Mouse (Mus musculus) liver, postnatal 0 days (tissue): ENCODE data around the gene Rec8. TPM values are rescaled to one million over a fixed set of nuclear protein-coding genes. Genes with fewer than 3 reads are reported as not detected.
A peak's percentile ranks its signal among the peaks of the same experiment; 100 is the strongest.

Source experiments
- ATAC-seq: fragments of 200-750 bp; cut with Nextera tagmentation; 2 replicates; pipeline ENCODE4 v1.8.0; 2017; ENCODE audit warnings: mild to moderate bottlenecking, moderate library complexity
- DNase-seq: peaks from one replicate; pipeline ENCODE4 v3.0.0-alpha.2; 2016
- H3K27ac ChIP-seq: fragments of 300-500 bp; sonication (generic); 2 replicates; pipeline ENCODE4 v1.5.1; 2014; ENCODE audit warnings: antibody characterized with exemption, moderate library complexity, mild to moderate bottlenecking, low read depth
- H3K27me3 ChIP-seq: fragments of 300-500 bp; sonication (generic); 2 replicates; pipeline ENCODE4 v1.6.1; 2014; ENCODE audit warnings: low read length, control low read depth, mixed read lengths; ENCODE audit not compliant: insufficient read depth
- H3K36me3 ChIP-seq: fragments of 300-500 bp; sonication (generic); replicated peaks from 2 replicates; pipeline ENCODE4 v1.6.1; 2014; ENCODE audit warnings: mild to moderate bottlenecking, control low read depth, low read length, moderate library complexity, mixed read lengths; ENCODE audit not compliant: insufficient read depth
- H3K4me1 ChIP-seq: fragments of 300-500 bp; sonication (generic); 2 replicates; pipeline ENCODE4 v1.6.1; 2014; ENCODE audit warnings: antibody characterized with exemption, mild to moderate bottlenecking, control low read depth; ENCODE audit not compliant: insufficient read depth
- H3K4me2 ChIP-seq: fragments of 300-500 bp; sonication (generic); 2 replicates; pipeline ENCODE4 v1.6.1; 2014; ENCODE audit warnings: low read depth, mild to moderate bottlenecking, low read length, moderate library complexity, mixed read lengths
- H3K4me3 ChIP-seq: fragments of 300-500 bp; sonication (generic); 2 replicates; pipeline ENCODE4 v1.5.1; 2014; ENCODE audit warnings: low read depth, low read length
- H3K9ac ChIP-seq: fragments of 300-500 bp; sonication (generic); replicated peaks from 2 replicates; pipeline ENCODE4 v1.6.1; 2014; ENCODE audit warnings: mild to moderate bottlenecking, moderate library complexity
- H3K9me3 ChIP-seq: fragments of 300-500 bp; sonication (generic); 2 replicates; pipeline ENCODE4 v1.6.1; 2016; ENCODE audit warnings: mild to moderate bottlenecking, control low read depth, low read length, mixed read lengths
- CTCF ChIP-seq: sonication (generic); IDR thresholded peaks from 2 replicates; pipeline ENCODE4 v1.5.1; 2016; ENCODE audit warnings: antibody characterized with exemption, low read depth
- EP300 ChIP-seq: IDR thresholded peaks from 2 replicates; pipeline ENCODE4 v1.6.1; 2016; ENCODE audit warnings: antibody characterized with exemption, low read depth, mild to moderate bottlenecking
- WGBS: fragments of 180-500 bp; shearing (Covaris S2); extraction: QIAGEN DNeasy Blood & Tissue Kit; methylation state at CpG from one replicate; pipeline ENCODE4 v1.1.7; 2014; ENCODE audit not compliant: insufficient replicate concordance; 5-methylcytosine and 5-hydroxymethylcytosine counted together
- polyA plus RNA-seq: library from polyadenylated mRNA; unstranded; fragments of >200 nt; fragmentation: Nextera tagmentation; extraction: Ambion mirVana; gene quantifications from 2 replicates; pipeline ENCODE4 v1.2.1, GENCODE M21; 2015

The Rec8 gene
- polyA plus RNA-seq, 1 experiment from 2014 or later: 1.5 TPM

- TF ChIP-seq CTCF (no peak), EP300 (no peak)
- peaks cover 29% of the 10 kb centered on the region for H3K4me1 ChIP-seq
- H3K9ac ChIP-seq: peak within 1 kb of the TSS; percentile 94
- H3K27me3 ChIP-seq: no peaks in the 10 kb centered on the region
- H3K27ac ChIP-seq: peak within 1 kb of the TSS; percentile 97
- peaks cover 28% of the 10 kb centered on the region for H3K36me3 ChIP-seq
- H3K4me3 ChIP-seq: peak within 1 kb of the TSS; percentile 97
- H3K9me3 ChIP-seq: no peaks in the 10 kb centered on the region
- H3K4me2 ChIP-seq: peak within 1 kb of the TSS; percentile 92
- 3% methylated on average over 22 of the region's 22 CpGs for WGBS
- DNase-seq (peak; percentile 93), ATAC-seq (peak; percentile 87)
Measured at GRCm38 (mm10) chr14:55590748-55591330, 27.0 kb upstream of the Rec8 start, which contains the start of gene Psme2. Psme2 (minus strand) TSS chr14:55591113.

- H3K27me3 ChIP-seq: no peaks in the 10 kb centered on the region
- peak within 1 kb of the TSS; percentile 94 for H3K9ac ChIP-seq
- no peaks in the 10 kb centered on the region for H3K9me3 ChIP-seq
- H3K4me1 ChIP-seq: peaks cover 23% of the 10 kb centered on the region
- H3K36me3 ChIP-seq: peaks cover 34% of the 10 kb centered on the region
- ATAC-seq (peak; percentile 89), DNase-seq (peak; percentile 96)
- peak within 1 kb of the TSS; percentile 92 for H3K4me2 ChIP-seq
- H3K4me3 ChIP-seq: peak within 1 kb of the TSS; percentile 97
- TF ChIP-seq EP300 (peak; percentile 71; the same call in 1 of the 2 replicates), CTCF (no peak)
- 0% methylated on average over 33 of the region's 33 CpGs for WGBS
- H3K27ac ChIP-seq: peak within 1 kb of the TSS; percentile 97
Measured at GRCm38 (mm10) chr14:55591331-55591891, 26.4 kb upstream of the Rec8 start, which contains the start of gene Rnf31. Rnf31 (plus strand) TSS chr14:55591708.

- peaks cover 42% of the 10 kb centered on the region for H3K36me3 ChIP-seq
- peak overlapping the region; percentile 94 for H3K9ac ChIP-seq
- peak overlapping the region; percentile 97 for H3K4me3 ChIP-seq
- TF ChIP-seq CTCF: no peak
- peak overlapping the region; percentile 97 for H3K27ac ChIP-seq
- WGBS: 3% methylated on average over 16 of the region's 16 CpGs
- H3K27me3 ChIP-seq: no peaks in the 10 kb centered on the region
- peaks cover 20% of the 10 kb centered on the region for H3K4me1 ChIP-seq
- H3K4me2 ChIP-seq: peak overlapping the region; percentile 92
- ATAC-seq: no peak
- no peaks in the 10 kb centered on the region for H3K9me3 ChIP-seq
- peak; percentile 33 for DNase-seq
Measured at GRCm38 (mm10) chr14:55592226-55592625, 25.6 kb upstream of the Rec8 start.

- Histone ChIP-seq H3K4me2 (no peak overlapping the region), H3K27ac (no peak overlapping the region), H3K4me1 (peaks cover 9% of the 10 kb centered on the region), H3K36me3 (peaks cover 64% of the 10 kb centered on the region), H3K9me3 (no peaks in the 10 kb centered on the region), H3K27me3 (no peaks in the 10 kb centered on the region), H3K4me3 (no peak overlapping the region), H3K9ac (no peak overlapping the region)
- ATAC-seq: no peak
- TF ChIP-seq EP300 (no peak), CTCF (no peak)
- DNase-seq: no peak
- 83% methylated on average over 13 of the region's 13 CpGs for WGBS
Measured at GRCm38 (mm10) chr14:55596036-55596690, 21.7 kb upstream of the Rec8 start.

- TF ChIP-seq CTCF (no peak), EP300 (no peak)
- H3K4me1 ChIP-seq: peaks cover 13% of the 10 kb centered on the region; the same call in 1 of the 2 replicates
- H3K36me3 ChIP-seq: peaks cover 87% of the 10 kb centered on the region
- no peak for DNase-seq
- no peak for ATAC-seq
- H3K9me3 ChIP-seq: no peaks in the 10 kb centered on the region
- no peak overlapping the region for H3K27ac ChIP-seq
- 92% methylated on average over 21 of the region's 21 CpGs for WGBS
- no peak overlapping the region for H3K9ac ChIP-seq
- no peaks in the 10 kb centered on the region for H3K27me3 ChIP-seq
- no peak overlapping the region for H3K4me3 ChIP-seq
- H3K4me2 ChIP-seq: no peak overlapping the region
Measured at GRCm38 (mm10) chr14:55598521-55599390, 19.1 kb upstream of the Rec8 start.
